Mouse (Mus musculus): ENCODE data around the gene Nr2f1. TPM values are rescaled to one million over a fixed set of nuclear protein-coding genes. Genes with fewer than 3 reads are reported as not detected.
A peak's percentile ranks its signal among the peaks of the same experiment; 100 is the strongest.

The Nr2f1 gene
- polyA plus RNA-seq, 1 experiment from 2014 or later = 82.0 TPM

DNA sequence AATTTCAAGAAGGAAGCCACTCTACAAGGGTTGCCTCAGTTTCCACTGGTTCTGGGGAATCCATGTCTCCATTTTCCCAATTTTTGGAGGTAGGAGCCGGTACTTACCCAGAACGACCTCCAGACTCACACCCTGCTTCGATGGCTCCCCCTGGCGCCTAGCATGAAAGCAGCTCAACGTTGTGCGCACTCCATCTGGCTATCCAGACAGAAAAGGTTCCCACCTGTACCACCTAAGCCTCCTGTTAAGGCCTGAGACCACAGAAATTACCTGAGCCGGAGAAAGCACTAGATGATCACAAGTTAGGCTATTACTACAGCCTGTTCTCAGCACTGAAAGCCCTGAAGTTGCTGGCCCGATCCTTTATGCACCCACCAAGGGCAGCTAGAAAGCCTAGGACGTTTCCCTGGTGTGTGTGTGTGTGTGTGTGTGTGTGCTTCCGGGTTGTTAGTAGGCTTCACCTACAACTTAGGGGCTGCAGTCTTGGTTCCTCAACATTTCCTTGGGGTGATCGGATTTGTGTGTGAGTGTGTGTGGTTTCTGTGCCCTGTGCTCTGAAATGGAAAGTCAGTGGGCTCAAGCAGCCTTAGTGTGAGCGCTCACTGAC is 13.1 kb downstream of the Nr2f1 start:
- Histone ChIP-seq H3K4me2 (ENCODE audit: low read length) (peak overlapping the region; percentile 43), H3K4me1 (ENCODE audit: control insufficient read depth, insufficient read depth, low read length) (peaks cover 13% of the 10 kb centered on the region), H3K36me3 (ENCODE audit: control insufficient read depth, insufficient read depth, low read length) (peaks cover 34% of the 10 kb centered on the region), H3K4me3 (ENCODE audit: low read depth, low read length) (no peak overlapping the region), H3K27me3 (replicated peaks; ENCODE audit: control insufficient read depth, insufficient read depth, low read length) (peaks cover 27% of the 10 kb centered on the region), H3K9ac (ENCODE audit: low read length) (peak overlapping the region; percentile 61; the same call in 1 of the 2 replicates), H3K27ac (ENCODE audit: low read depth, low read length) (peak overlapping the region; percentile 96), H3K9me3 (replicated peaks; ENCODE audit: control insufficient read depth, low read length) (no peaks in the 10 kb centered on the region)
- ATAC-seq (no peak), DNase-seq (ENCODE audit: low spot score) (no peak)
- 11% methylated on average over 12 of the region's 12 CpGs for WGBS

DNA sequence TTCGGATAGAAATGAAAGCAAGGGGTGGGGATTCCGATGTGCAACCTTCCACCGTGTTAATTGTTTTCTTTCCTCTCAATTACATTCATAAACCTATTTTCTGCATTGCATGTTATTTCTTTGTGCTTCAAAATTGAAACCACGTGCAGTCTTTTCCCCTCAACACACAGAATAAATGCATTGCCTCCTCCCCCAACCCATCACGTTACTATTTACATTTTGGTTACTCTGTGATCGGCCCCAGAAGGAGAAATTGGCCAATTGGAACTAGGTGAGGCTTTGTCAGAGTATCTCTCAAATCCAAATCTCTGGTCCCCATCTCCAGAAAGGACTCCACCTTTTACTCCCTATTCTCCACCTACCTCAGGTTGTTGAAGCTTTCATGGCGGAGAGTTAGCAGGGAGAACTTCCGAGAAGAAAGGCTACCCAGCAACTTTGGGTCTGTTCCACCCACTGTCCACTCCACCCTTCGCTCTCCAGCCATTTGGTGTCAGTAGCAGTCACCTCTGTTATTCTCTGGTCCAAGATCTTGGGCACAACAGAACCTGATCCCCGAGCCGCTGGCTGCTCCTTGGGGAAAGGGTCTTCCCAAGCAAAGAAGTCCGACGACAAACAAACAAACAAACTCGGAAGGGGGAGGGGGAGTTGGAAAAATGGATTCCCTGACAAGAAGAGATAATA is 14.6 kb downstream of the Nr2f1 start:
- H3K27me3 ChIP-seq (replicated peaks; ENCODE audit: control insufficient read depth, insufficient read depth, low read length) = peaks cover 23% of the 10 kb centered on the region
- H3K27ac ChIP-seq (ENCODE audit: low read depth, low read length) = peak overlapping the region; percentile 96
- H3K4me3 ChIP-seq (ENCODE audit: low read depth, low read length) = peak overlapping the region; percentile 17
- H3K9me3 ChIP-seq (replicated peaks; ENCODE audit: control insufficient read depth, low read length) = no peaks in the 10 kb centered on the region
- peaks cover 21% of the 10 kb centered on the region for H3K36me3 ChIP-seq (ENCODE audit: control insufficient read depth, insufficient read depth, low read length)
- ATAC-seq (no peak), DNase-seq (ENCODE audit: low spot score) (no peak)
- peak overlapping the region; percentile 55 for H3K4me2 ChIP-seq (ENCODE audit: low read length)
- WGBS = 7% methylated on average over 14 of the region's 14 CpGs
- peak overlapping the region; percentile 64 for H3K9ac ChIP-seq (ENCODE audit: low read length)
- H3K4me1 ChIP-seq (ENCODE audit: control insufficient read depth, insufficient read depth, low read length) = peaks cover 10% of the 10 kb centered on the region

GRCm38 (mm10) chr13:78183986-78184385 is 15.6 kb downstream of the Nr2f1 start:
- Histone ChIP-seq H3K4me2 (ENCODE audit: low read length) (peak overlapping the region; percentile 55), H3K4me3 (ENCODE audit: low read depth, low read length) (peak overlapping the region; percentile 17; the same call in 1 of the 2 replicates), H3K27ac (ENCODE audit: low read depth, low read length) (peak overlapping the region; percentile 96), H3K9ac (ENCODE audit: low read length) (peak overlapping the region; percentile 64), H3K9me3 (replicated peaks; ENCODE audit: control insufficient read depth, low read length) (no peaks in the 10 kb centered on the region), H3K36me3 (ENCODE audit: control insufficient read depth, insufficient read depth, low read length) (peaks cover 15% of the 10 kb centered on the region), H3K27me3 (replicated peaks; ENCODE audit: control insufficient read depth, insufficient read depth, low read length) (peaks cover 23% of the 10 kb centered on the region), H3K4me1 (ENCODE audit: control insufficient read depth, insufficient read depth, low read length) (peaks cover 17% of the 10 kb centered on the region)
- 7% methylated on average over 5 of the region's 5 CpGs for WGBS
- ATAC-seq (peak; percentile 57), DNase-seq (ENCODE audit: low spot score) (peak; percentile 82)

DNA sequence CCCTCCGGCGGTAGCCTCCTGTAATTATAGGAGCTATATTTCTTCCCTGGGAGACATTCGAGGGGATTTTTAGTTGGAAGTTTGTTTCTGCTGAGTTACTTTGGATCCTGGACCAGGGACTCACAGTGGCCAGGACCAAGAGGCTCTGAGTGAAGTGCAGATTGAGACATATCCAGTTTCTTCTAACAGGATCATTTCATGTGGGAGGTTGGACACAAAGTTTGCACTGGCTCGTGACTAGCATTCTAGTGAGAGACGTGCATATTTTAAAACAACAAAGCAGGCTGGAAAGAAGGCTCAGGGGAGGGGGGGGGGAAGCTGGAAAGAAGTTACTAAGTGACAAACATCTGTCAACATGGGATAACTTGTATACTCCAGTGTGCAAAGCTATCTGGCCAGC is 16.6 kb downstream of the Nr2f1 start:
- H3K27me3 ChIP-seq (replicated peaks; ENCODE audit: control insufficient read depth, insufficient read depth, low read length) = peaks cover 19% of the 10 kb centered on the region
- H3K4me2 ChIP-seq (ENCODE audit: low read length) = peak overlapping the region; percentile 55
- DNase-seq (ENCODE audit: low spot score) = no peak
- no peaks in the 10 kb centered on the region for H3K9me3 ChIP-seq (replicated peaks; ENCODE audit: control insufficient read depth, low read length)
- ATAC-seq = no peak
- peaks cover 15% of the 10 kb centered on the region for H3K4me1 ChIP-seq (ENCODE audit: control insufficient read depth, insufficient read depth, low read length)
- H3K4me3 ChIP-seq (ENCODE audit: low read depth, low read length) = peak overlapping the region; percentile 33
- WGBS = 10% methylated on average over 5 of the region's 5 CpGs
- H3K9ac ChIP-seq (ENCODE audit: low read length) = peak overlapping the region; percentile 64
- peak overlapping the region; percentile 96 for H3K27ac ChIP-seq (ENCODE audit: low read depth, low read length)
- peaks cover 7% of the 10 kb centered on the region for H3K36me3 ChIP-seq (ENCODE audit: control insufficient read depth, insufficient read depth, low read length)

DNA sequence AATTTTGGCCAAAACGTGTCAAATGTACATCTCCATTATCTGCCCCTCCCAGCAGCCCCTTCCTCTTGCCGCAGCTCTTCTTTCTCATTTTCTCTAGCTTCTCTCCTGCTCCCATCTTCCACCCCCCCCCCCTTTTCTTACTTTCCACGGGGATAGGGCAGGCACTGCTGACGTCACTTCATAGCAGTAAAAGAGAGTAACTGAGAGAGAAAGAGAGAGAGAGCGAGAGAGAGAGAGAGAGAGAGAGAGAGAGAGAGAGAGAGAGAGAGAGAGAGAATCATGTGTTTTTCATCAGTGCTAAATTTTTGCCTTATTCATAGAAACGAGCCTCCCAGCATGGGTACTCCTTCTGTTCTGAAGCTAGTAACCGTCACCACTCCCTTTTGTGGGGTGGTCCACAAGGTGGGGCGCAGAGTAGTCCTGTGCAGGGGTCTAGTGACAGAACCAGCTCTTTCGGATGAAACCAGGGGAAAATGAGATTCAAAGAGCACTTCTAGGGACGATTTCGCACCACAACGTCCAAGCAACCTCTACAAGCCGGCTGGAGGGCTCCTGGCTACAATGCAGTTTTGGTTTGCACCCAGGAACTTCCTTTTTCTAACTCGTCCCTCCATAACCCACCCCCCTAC is 17.5 kb downstream of the Nr2f1 start:
- Histone ChIP-seq H3K4me3 (ENCODE audit: low read depth, low read length) (peak overlapping the region; percentile 33), H3K9ac (ENCODE audit: low read length) (peak overlapping the region; percentile 64), H3K27me3 (replicated peaks; ENCODE audit: control insufficient read depth, insufficient read depth, low read length) (peaks cover 16% of the 10 kb centered on the region), H3K9me3 (replicated peaks; ENCODE audit: control insufficient read depth, low read length) (no peaks in the 10 kb centered on the region), H3K36me3 (ENCODE audit: control insufficient read depth, insufficient read depth, low read length) (no peaks in the 10 kb centered on the region), H3K27ac (ENCODE audit: low read depth, low read length) (peak overlapping the region; percentile 96), H3K4me2 (ENCODE audit: low read length) (peak overlapping the region; percentile 55), H3K4me1 (ENCODE audit: control insufficient read depth, insufficient read depth, low read length) (peaks cover 14% of the 10 kb centered on the region)
- 2% methylated on average over 13 of the region's 14 CpGs for WGBS
- DNase-seq (ENCODE audit: low spot score) = peak; percentile 89
- ATAC-seq = peak; percentile 61

DNA sequence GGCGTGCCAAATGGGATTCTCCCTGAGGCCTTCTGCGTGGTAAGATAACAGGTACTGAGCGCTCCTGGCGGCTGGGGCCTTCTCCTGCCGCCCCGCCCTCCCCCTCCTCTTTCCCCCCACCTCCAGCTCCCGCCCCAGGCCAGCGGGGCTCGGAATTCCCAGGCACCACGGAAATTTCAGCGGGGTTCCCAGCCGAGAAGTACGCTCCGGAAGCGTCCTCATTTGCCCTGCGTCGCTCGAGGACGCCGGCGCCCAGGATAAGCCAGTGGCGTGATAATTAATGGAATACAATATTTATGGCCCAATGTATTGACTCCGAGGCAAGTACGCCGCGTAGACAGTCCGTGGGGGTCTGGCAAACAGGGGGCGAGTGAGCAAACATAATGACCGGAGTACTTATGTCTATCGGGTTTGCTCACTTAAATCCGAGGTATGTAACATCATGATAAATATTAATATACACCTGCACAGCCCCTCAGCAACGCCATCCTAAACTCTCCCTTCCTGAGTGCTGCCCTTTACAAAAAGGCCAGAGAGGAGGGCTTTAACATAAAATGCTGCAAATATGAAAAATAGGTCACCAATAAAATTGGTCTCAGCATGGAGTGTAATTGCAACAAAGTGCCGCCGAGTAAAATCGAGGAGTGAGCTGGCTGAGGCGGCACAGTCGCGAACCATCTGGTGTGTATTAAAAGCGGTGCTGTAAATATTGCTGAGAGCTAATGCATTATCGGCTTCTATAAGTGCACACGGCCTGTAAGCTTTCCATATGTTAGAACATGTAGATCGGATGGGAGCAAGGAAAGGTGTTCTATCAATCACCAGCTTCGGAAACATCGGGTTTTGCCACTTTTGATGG is 18.3 kb downstream of the Nr2f1 start:
- Histone ChIP-seq H3K9ac (ENCODE audit: low read length) (peak overlapping the region; percentile 64), H3K27me3 (replicated peaks; ENCODE audit: control insufficient read depth, insufficient read depth, low read length) (peaks cover 9% of the 10 kb centered on the region), H3K9me3 (replicated peaks; ENCODE audit: control insufficient read depth, low read length) (no peaks in the 10 kb centered on the region), H3K36me3 (ENCODE audit: control insufficient read depth, insufficient read depth, low read length) (no peaks in the 10 kb centered on the region), H3K4me3 (ENCODE audit: low read depth, low read length) (peak overlapping the region; percentile 33), H3K4me2 (ENCODE audit: low read length) (peak overlapping the region; percentile 55), H3K4me1 (ENCODE audit: control insufficient read depth, insufficient read depth, low read length) (peaks cover 12% of the 10 kb centered on the region), H3K27ac (ENCODE audit: low read depth, low read length) (peak overlapping the region; percentile 96)
- ATAC-seq (peak; percentile 40), DNase-seq (ENCODE audit: low spot score) (peak; percentile 82)
- WGBS = 1% methylated on average over 42 of the region's 44 CpGs

DNA sequence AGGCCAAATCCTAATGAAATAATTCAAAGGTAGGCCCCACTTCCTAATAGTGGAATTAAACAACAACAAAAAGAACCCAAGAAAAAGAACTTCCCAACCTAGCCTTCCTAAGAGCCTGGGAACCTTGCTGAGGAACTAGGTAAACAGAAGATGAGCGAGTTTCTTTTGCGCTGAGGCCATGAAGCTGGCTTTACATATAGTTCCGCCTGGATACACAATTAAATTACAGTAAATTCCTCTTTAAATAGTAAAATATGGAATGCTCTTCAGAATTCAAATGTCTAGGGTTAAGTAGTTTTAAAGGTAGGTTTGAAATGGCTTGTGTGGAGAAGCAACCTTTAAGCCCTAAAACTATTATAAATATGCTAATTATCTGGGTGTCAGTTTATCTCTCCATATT is 19.3 kb downstream of the Nr2f1 start:
- H3K27ac ChIP-seq (ENCODE audit: low read depth, low read length) = peak overlapping the region; percentile 96
- H3K9ac ChIP-seq (ENCODE audit: low read length) = peak overlapping the region; percentile 81
- peak overlapping the region; percentile 55 for H3K4me2 ChIP-seq (ENCODE audit: low read length)
- no peak for DNase-seq (ENCODE audit: low spot score)
- ATAC-seq = no peak
- peaks cover 12% of the 10 kb centered on the region for H3K4me1 ChIP-seq (ENCODE audit: control insufficient read depth, insufficient read depth, low read length)
- peak overlapping the region; percentile 33 for H3K4me3 ChIP-seq (ENCODE audit: low read depth, low read length)
- H3K9me3 ChIP-seq (replicated peaks; ENCODE audit: control insufficient read depth, low read length) = no peaks in the 10 kb centered on the region
- WGBS = 30% methylated on average over 3 of the region's 3 CpGs
- H3K27me3 ChIP-seq (replicated peaks; ENCODE audit: control insufficient read depth, insufficient read depth, low read length) = peaks cover 9% of the 10 kb centered on the region
- no peaks in the 10 kb centered on the region for H3K36me3 ChIP-seq (ENCODE audit: control insufficient read depth, insufficient read depth, low read length)

DNA sequence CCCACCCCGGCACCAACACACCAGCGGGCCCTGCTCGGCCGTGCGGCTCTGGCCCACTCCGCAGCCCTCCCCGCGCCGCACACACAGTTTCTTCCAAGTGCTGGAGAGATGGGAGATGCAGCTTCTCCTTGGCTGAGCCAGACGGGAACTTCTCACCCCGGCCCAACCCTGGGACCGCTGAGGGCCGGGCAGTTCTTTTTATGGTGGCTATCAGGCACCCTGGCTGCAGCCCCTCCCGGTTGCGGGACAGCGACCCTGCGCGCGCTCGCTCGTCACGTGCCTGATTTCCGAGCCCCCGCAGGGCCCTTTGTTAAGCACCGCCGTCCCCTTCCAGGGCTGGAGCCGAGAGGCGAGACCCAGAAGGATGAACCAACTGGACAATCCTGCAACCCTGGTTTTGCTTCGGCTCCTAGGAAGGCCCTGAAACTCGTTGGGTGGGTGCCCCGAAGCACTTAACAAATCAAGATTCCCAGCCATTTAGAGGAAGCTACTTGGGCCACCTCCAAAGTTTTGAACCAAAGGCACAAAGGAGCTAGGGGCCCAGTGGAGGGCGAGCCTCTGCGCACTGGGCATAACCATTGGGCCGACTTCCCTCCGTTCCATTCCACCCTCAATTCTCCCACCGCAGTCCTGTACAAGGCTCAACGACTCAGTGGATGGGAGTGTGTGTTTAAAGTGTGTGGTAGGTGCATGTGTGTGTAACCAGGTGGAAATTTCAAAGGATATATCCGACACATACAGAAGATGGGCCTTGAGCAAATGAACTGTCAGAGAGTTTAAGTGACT is 20.1 kb downstream of the Nr2f1 start:
- Histone ChIP-seq H3K4me1 (ENCODE audit: control insufficient read depth, insufficient read depth, low read length) (peaks cover 12% of the 10 kb centered on the region), H3K9ac (ENCODE audit: low read length) (peak overlapping the region; percentile 81), H3K9me3 (replicated peaks; ENCODE audit: control insufficient read depth, low read length) (no peaks in the 10 kb centered on the region), H3K4me3 (ENCODE audit: low read depth, low read length) (peak overlapping the region; percentile 33), H3K27me3 (replicated peaks; ENCODE audit: control insufficient read depth, insufficient read depth, low read length) (peaks cover 15% of the 10 kb centered on the region), H3K27ac (ENCODE audit: low read depth, low read length) (peak overlapping the region; percentile 96), H3K4me2 (ENCODE audit: low read length) (peak overlapping the region; percentile 55), H3K36me3 (ENCODE audit: control insufficient read depth, insufficient read depth, low read length) (no peaks in the 10 kb centered on the region)
- 3% methylated on average over 38 of the region's 38 CpGs for WGBS
- DNase-seq (ENCODE audit: low spot score) (peak; percentile 82), ATAC-seq (peak; percentile 52)
